Mouse (Mus musculus) heart, adult 2 months (tissue): Measurements from ENCODE around the gene Tex48. TPM values are rescaled to one million over a fixed set of nuclear protein-coding genes. Genes with fewer than 3 reads are reported as not detected.

ENCODE experiments used
- DNase-seq, 2 experiments: peaks; one replicate each; pipeline ENCODE4 v3.0.0; 2021
- H3K27ac ChIP-seq: fragments of 200-600 bp; 2 replicates; pipeline ENCODE4 v1.8.1; 2022
- H3K27me3 ChIP-seq: fragments of 200-500 bp; 2 replicates; pipeline ENCODE4 v1.6.1; 2012; ENCODE audit warnings: mild to moderate bottlenecking, low read length, inconsistent platforms, mixed read lengths; ENCODE audit not compliant: control insufficient read depth, insufficient read depth
- H3K36me3 ChIP-seq: fragments of 200-500 bp; 2 replicates; pipeline ENCODE4 v1.6.1; 2012; ENCODE audit warnings: low read length, inconsistent platforms; ENCODE audit not compliant: control insufficient read depth, insufficient read depth
- H3K4me1 ChIP-seq: fragments of 200-500 bp; 2 replicates; pipeline ENCODE4 v1.6.1; 2011; ENCODE audit warnings: low read length; ENCODE audit not compliant: control insufficient read depth, insufficient read depth
- H3K4me3 ChIP-seq: fragments of 200-600 bp; 2 replicates; pipeline ENCODE4 v1.8.1; 2022
- H3K79me2 ChIP-seq: fragments of 200-500 bp; replicated peaks from 2 replicates; pipeline ENCODE4 v1.6.1; 2012; ENCODE audit warnings: mild to moderate bottlenecking, inconsistent platforms, low read length, moderate library complexity, mixed read lengths; ENCODE audit not compliant: control insufficient read depth, insufficient read depth
- H3K9ac ChIP-seq: fragments of 200-500 bp; 2 replicates; pipeline ENCODE4 v1.6.1; 2012; ENCODE audit warnings: low read depth, mild to moderate bottlenecking, control low read depth, inconsistent platforms, low read length, mixed read lengths
- CTCF ChIP-seq: fragments of 200-600 bp; IDR thresholded peaks from 2 replicates; pipeline ENCODE4 v1.8.1; 2022; ENCODE audit warnings: antibody characterized with exemption, mild to moderate bottlenecking, moderate library complexity
- EP300 ChIP-seq: fragments of 200-500 bp; IDR thresholded peaks from 2 replicates; pipeline ENCODE4 v1.6.1; 2011; ENCODE audit warnings: low read depth, low read length, control low read depth; ENCODE audit not compliant: insufficient read depth
- POLR2A ChIP-seq: fragments of 200-500 bp; IDR thresholded peaks from 2 replicates; pipeline ENCODE4 v1.6.1; 2011; ENCODE audit warnings: mild to moderate bottlenecking, low read depth, low read length, control low read depth; ENCODE audit not compliant: insufficient read depth
- WGBS: fragments of 180-500 bp; shearing (Covaris S2); methylation state at CpG from one replicate; pipeline ENCODE4 v1.1.7; 2018; 5-methylcytosine and 5-hydroxymethylcytosine counted together
- intact Hi-C: fragments of 180-260 bp; cut with DNase I; formaldehyde crosslinking; loops from one replicate; pipeline ENCODE4 v1.15.1; 2025
- polyA plus RNA-seq: library from polyadenylated mRNA; depleted of rRNA; stranded (reverse); fragments of >200 nt; gene quantifications from 2 replicates; pipeline ENCODE4 v1.2.3, GENCODE M21; 2012
- total RNA-seq, 2 experiments: library from RNA; stranded (reverse); gene quantifications; 2 replicates each; pipeline ENCODE4 v1.2.3; 2021

Tex48 gene
- total and polyA plus RNA-seq, 3 experiments, result not detected

GRCm38 (mm10) chr4:63580078-63580477, 42.1 kb downstream of the Tex48 start:
- Histone ChIP-seq H3K4me1 (no peaks in the 10 kb centered on the region), H3K27me3 (no peaks in the 10 kb centered on the region), H3K27ac (no peak overlapping the region), H3K4me3 (no peak overlapping the region), H3K79me2 (no peaks in the 10 kb centered on the region), H3K9ac (no peak overlapping the region), H3K36me3 (no peaks in the 10 kb centered on the region)
- DNase-seq, result no peak
- intact Hi-C loops, result no loop called here
- WGBS, result 58% methylated on average over 6 of the region's 6 CpGs
- TF ChIP-seq CTCF (no peak), EP300 (no peak), POLR2A (no peak)

GRCm38 (mm10) chr4:63579649-63580048, 42.6 kb downstream of the Tex48 start:
- intact Hi-C loops, result no loop called here
- DNase-seq, result no peak
- WGBS, result 90% methylated on average over 14 of the region's 14 CpGs
- Histone ChIP-seq H3K27me3 (no peaks in the 10 kb centered on the region), H3K4me3 (no peak overlapping the region), H3K4me1 (no peaks in the 10 kb centered on the region), H3K27ac (no peak overlapping the region), H3K79me2 (no peaks in the 10 kb centered on the region), H3K9ac (no peak overlapping the region), H3K36me3 (no peaks in the 10 kb centered on the region)
- no peak for TF ChIP-seq EP300
- no peak for TF ChIP-seq CTCF
- TF ChIP-seq POLR2A, result no peak

- 76% methylated on average over 5 of the region's 5 CpGs for WGBS
- no peaks in the 10 kb centered on the region for H3K79me2 ChIP-seq
- H3K36me3 ChIP-seq, result no peaks in the 10 kb centered on the region
- no peak overlapping the region for H3K27ac ChIP-seq
- H3K4me3 ChIP-seq, result no peak overlapping the region
- H3K9ac ChIP-seq, result no peak overlapping the region
- DNase-seq, result no peak
- peaks cover 2% of the 10 kb centered on the region; the same call in 1 of the 2 replicates for H3K4me1 ChIP-seq
- intact Hi-C loops, result no loop called here
- TF ChIP-seq EP300, result no peak
- TF ChIP-seq POLR2A, result no peak
- TF ChIP-seq CTCF, result no peak
- H3K27me3 ChIP-seq, result no peaks in the 10 kb centered on the region
These were observed 49.6 kb downstream of the Tex48 start for GRCm38 (mm10) chr4:63572621-63573020.

- no peak for DNase-seq
- H3K36me3 ChIP-seq, result no peaks in the 10 kb centered on the region
- no peak overlapping the region for H3K27ac ChIP-seq
- intact Hi-C loops, result no loop called here
- TF ChIP-seq POLR2A (no peak), CTCF (no peak), EP300 (no peak)
- no peak overlapping the region for H3K4me3 ChIP-seq
- no peak overlapping the region for H3K9ac ChIP-seq
- H3K4me1 ChIP-seq, result peaks cover 2% of the 10 kb centered on the region; the same call in 1 of the 2 replicates
- 28% methylated on average over 7 of the region's 7 CpGs for WGBS
- no peaks in the 10 kb centered on the region for H3K79me2 ChIP-seq
- no peaks in the 10 kb centered on the region for H3K27me3 ChIP-seq
These were observed 51.9 kb downstream of the Tex48 start for GRCm38 (mm10) chr4:63570208-63570781.

GRCm38 (mm10) chr4:63569322-63569721, 52.9 kb downstream of the Tex48 start:
- Histone ChIP-seq H3K79me2 (no peaks in the 10 kb centered on the region), H3K4me3 (no peak overlapping the region), H3K9ac (no peak overlapping the region), H3K4me1 (peaks cover 2% of the 10 kb centered on the region; the same call in 1 of the 2 replicates), H3K36me3 (no peaks in the 10 kb centered on the region), H3K27me3 (no peaks in the 10 kb centered on the region), H3K27ac (no peak overlapping the region)
- intact Hi-C loops, result no loop called here
- no peak for DNase-seq
- TF ChIP-seq EP300 (no peak), CTCF (no peak), POLR2A (no peak)
- 89% methylated on average over 8 of the region's 8 CpGs for WGBS

GRCm38 (mm10) chr4:63567712-63568390, 54.4 kb downstream of the Tex48 start:
- 75% methylated on average over 10 of the region's 10 CpGs for WGBS
- H3K4me3 ChIP-seq, result no peak overlapping the region
- peaks cover 2% of the 10 kb centered on the region; the same call in 1 of the 2 replicates for H3K4me1 ChIP-seq
- H3K36me3 ChIP-seq, result no peaks in the 10 kb centered on the region
- no peak for DNase-seq
- H3K27me3 ChIP-seq, result no peaks in the 10 kb centered on the region
- no peak for TF ChIP-seq POLR2A
- no peak overlapping the region for H3K27ac ChIP-seq
- intact Hi-C loops, result no loop called here
- H3K79me2 ChIP-seq, result no peaks in the 10 kb centered on the region
- no peak overlapping the region for H3K9ac ChIP-seq
